Mouse (Mus musculus): ENCODE measurements around the gene Tfpt.
"Not testable (repeated sequence)": the region's sequence is repeated elsewhere in the genome, so short reads cannot be mapped to it uniquely, and the experiment has no call there.

Tfpt gene

GRCm38 (mm10) chr7:3578196-3578595, 51.5 kb downstream of the Tfpt start:
- no peak for DNase-seq (ENCODE audit: extremely low read depth, low read depth, low spot score)

GRCm38 (mm10) chr7:3576354-3577124, 53.2 kb downstream of the Tfpt start:
- DNase-seq (ENCODE audit: extremely low read depth, low read depth, low spot score) = no peak

- no peak for DNase-seq (ENCODE audit: extremely low read depth, low read depth, low spot score)
Observed at GRCm38 (mm10) chr7:3574216-3574615, 55.5 kb downstream of the Tfpt start.

GRCm38 (mm10) chr7:3571847-3572246, 57.9 kb downstream of the Tfpt start:
- no peak for DNase-seq (ENCODE audit: extremely low read depth, low read depth, low spot score)

- not testable (repeated sequence) for DNase-seq (ENCODE audit: extremely low read depth, low read depth, low spot score)
Observed at GRCm38 (mm10) chr7:3570580-3570979, 59.1 kb downstream of the Tfpt start.

Data from fat pad, adult 2 months (tissue).